Mouse (Mus musculus) heart, adult 2 months (tissue): ENCODE results near the gene Hexim1.

Experiments
- CTCF ChIP-seq: fragments of 200-600 bp; IDR thresholded peaks from 2 replicates; pipeline ENCODE4 v1.8.1; 2022; ENCODE audit warnings: antibody characterized with exemption, mild to moderate bottlenecking, moderate library complexity
- EP300 ChIP-seq: fragments of 200-500 bp; IDR thresholded peaks from 2 replicates; pipeline ENCODE4 v1.6.1; 2011; ENCODE audit warnings: low read depth, low read length, control low read depth; ENCODE audit not compliant: insufficient read depth

- no peak for TF ChIP-seq EP300
- no peak for TF ChIP-seq CTCF
Measured at GRCm38 (mm10) chr11:103111881-103112551, 4.0 kb upstream of the Hexim1 start.
